Mouse (Mus musculus) R1 (cell line): ENCODE data around the gene Sall1.
A peak's percentile ranks its signal among the peaks of the same experiment; 100 is the strongest.

Source experiments
- DNase-seq: peaks from one replicate; pipeline ENCODE4 v3.0.0-alpha.2; 2018; ENCODE audit warnings: low read depth, low spot score

The Sall1 gene

DNA sequence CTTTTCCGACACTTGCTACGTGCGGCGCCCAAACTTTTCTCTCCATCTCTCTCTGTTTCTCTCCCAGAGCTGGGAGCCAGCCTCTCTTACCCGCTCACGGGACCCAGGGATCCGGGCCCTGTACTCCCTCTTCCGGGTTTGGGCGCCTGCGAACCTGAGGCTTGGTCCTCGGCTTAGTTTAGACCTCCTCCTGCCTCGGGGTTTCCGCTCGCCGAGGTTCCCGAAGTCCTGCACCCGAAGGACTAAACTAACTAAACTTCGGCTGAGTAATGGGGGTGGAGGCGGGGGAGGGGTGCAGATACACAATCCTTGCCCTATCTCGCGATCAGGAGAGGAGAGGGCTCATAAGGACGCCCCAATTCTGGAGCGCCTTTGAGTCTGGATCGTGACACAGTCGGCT lies at the start of gene Sall1:
Gene Sall1, minus strand, starts transcription at position 223 of the 400 bp plus-strand sequence.
- peak; percentile 77 for DNase-seq

DNA sequence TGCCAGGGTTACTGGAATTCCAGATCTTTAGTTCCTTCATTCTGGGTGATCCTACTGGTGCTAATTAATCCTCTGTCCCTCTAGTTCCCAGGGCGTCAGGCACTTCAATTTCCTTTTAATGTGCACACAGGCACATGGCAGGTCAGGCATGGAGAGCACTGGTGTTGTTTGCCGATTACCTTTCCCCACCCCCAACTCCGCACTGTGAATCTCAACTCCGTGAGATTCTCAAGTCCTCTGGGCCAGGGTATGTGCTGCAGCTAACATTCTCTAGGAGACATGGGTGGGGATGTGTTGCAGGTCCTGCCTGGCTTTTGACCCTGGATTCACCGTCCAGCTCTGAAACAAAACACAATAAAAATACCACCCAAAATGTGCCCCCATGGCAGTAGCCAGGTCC lies 46.0 kb upstream of the Sall1 start:
- DNase-seq, result no peak

DNA sequence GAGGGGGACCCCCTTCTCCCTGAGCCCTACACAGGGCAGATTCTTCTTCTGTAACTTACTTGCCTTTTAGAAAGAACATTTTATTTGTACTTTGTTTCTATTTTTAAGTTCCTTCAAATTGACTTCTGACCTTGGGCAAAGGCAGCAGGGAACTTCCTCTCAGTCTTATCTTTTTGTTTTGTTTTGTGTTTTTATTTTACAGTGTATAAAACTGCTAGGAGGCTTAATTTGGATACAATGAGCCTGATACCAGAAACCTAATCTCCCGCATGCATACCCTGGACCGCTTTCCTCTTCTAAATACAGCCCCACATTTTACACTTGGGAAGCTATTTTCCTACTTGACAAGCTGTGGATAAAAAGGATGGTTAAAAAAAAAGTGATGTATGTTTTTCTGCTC lies 35.2 kb upstream of the Sall1 start:
- DNase-seq, result no peak

DNA sequence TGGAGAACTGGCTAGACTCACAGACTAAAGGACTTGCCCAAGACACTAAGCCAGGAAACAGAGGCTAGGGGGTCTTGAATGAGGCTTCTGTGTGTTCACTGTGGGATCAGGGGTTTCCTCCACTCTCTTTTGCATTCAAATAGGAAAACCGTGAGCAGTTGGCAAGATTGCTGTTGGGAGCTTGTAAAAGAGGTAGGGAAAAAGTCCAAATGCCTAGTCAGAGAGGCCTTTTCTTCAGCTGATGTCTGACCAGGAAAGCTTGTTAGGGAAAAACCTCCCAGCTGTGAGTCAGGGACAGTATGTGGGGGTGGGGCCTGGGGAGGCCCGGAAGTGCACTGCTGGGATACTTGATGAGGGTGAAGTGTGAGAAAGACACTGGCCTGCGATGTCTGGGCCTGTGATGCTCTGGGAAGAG lies 29.0 kb upstream of the Sall1 start:
- DNase-seq, result peak; percentile 93

DNA sequence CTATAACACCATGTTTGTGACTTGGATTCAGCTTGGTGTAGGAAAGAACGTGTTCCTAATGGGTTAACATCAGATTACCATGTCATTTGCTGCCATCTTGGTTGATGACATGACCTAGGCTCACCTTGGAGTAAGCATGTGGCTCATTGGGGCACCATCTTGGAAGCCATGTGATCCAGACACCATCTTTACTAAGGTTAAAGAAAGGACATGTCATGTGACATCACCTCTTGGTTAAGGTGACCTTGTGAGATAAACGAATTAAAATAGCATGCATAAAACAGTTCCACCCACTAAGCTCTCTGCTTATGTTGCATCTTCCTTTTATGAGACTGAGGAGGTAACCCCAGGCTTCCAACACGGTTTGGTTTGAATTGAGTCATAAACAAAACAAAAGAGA lies 23.5 kb upstream of the Sall1 start:
- DNase-seq, result peak; percentile 97

DNA sequence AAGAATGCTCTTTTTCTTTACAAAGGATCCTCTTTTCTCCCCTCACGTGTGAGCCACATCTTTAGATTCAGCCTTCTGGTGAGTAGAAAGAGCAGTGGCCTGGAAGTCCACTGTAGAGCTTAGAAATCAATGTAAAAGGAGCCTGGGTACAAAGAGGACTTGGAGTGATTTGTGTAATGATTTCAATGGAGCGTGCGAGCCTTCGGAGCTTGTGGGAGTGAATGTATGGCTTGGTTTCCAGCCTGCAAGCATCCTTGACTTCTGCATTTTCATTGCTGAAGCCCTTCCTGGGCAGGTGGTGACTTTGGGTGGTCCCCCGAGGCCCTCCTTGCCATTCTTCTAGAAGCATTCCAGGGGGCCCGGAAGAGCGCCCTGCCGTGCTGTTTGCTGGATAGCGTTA lies 20.1 kb upstream of the Sall1 start:
- peak; percentile 71 for DNase-seq

DNA sequence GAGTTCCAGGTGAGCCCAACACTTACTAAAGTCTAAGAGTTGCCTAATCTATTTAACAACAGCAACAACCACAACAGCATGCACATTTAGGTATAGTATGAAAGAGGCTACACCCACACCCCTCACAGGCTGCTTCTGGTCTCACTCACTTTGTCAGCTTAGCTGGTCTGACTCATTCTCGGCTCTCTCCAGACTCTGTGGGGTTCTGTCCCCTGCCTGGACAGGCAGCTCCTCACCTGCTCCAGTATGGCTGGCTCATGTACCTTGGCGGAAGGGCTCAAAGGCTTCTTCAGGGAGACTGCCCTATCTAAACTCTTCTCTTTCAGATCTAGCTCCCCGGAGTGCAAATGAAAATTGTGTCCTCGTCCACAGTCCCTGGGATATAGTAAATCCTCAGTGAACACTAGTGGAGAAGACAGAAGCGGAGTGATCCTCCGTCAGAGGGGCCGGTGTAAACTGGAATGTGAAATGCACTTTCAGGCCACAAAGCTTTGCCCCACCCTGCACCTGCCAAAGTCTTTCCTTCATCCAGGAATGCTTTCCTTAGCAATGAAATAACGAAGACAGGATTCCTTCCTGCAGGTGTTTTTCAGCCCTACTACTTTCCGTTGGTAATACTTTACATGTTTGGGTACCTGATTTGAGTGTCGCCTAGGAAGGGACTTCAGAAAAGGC lies 19.5 kb upstream of the Sall1 start:
- DNase-seq, result peak; percentile 93

DNA sequence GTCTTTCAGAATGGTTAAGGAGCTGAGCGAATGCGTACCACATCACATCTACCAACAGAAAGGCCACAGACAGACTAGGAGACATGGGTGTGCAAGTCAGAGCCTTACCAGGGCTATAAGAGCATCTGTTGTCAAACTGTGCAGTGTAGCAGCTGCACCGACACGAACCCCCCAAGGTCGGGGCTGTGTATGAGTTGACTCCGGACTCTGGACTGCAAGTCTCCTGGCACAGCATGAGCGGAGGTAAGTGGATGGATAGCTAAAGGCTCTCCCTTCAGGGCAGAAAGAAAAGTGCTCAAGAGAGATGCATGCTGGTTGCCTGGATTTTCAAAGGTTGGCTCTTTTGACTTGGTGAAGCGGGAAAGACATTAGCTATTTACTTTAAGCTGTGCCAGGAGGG lies 16.8 kb upstream of the Sall1 start:
- DNase-seq, result no peak

DNA sequence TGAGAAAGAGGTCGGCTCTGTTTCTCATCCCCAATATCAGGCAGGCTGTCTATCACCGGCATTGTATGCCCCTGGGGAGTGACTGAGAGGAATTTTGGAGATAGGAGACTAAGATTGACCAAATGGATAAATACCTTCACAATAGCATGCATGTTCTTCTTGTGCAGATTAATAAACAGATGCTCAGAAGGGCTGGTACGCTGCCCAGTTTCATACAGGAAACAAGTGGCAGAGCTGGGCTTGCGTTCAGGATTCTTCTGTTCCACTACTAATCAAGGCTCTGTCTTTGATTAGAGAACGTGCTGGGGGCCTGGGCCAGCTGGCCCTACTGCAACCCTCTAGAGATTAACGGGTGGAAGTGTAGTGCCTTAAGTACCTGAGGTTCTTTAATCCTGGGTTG lies 15.5 kb upstream of the Sall1 start:
- no peak for DNase-seq

DNA sequence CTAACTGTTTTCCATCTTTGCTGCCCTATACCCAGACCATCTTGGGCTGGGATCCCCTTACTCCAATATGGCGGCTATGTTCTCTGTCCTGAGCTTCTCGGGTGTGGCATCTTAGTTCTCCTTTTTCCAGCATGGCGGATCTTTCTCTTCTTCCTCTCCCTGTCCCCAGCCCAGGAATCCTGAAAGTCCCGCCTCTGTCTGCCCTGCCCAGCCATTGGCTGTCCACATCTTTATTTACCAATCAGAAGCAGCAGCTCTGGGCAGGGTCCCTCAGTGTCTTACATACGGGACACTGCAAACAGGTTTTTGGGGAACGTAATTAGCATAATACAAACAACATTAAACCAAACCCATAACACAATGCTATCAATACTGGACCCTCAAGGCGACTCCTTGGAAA lies 8.9 kb upstream of the Sall1 start:
- DNase-seq, result peak; percentile 98

DNA sequence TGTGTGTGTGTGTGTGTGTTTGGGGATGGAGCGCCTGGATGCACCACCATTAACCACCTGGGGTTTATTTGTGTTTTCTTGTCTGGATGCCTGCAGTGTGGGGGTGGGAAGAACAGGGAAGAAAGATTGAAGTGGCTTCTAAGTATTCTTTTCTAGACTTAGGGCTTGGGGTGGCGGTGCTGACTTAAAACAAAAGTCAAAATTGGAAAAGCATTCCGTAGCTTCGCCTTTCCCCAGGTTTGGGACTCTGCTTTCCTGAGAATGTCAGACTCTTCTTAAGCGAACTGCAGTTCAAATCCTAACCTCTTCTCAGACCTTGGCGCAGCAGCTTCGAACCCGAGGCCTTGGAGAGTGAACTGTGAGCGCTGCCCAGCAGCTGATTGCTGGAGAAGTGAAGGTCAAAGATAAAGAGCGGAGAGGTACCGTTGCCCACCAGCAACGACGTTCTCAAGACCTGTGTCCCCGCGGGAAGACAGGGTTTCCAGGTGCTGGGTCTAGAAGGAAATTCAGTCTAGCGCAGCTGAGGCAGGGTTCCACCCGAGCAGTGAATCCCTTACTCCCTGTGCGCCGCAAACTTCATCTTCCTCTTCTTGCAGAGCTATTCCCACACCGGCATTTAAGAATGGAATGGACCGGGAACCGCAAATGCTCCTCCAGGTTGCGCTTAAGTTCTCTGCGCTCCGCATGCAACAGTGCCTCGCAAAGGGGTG lies 2.8 kb upstream of the Sall1 start:
- peak; percentile 87 for DNase-seq

DNA sequence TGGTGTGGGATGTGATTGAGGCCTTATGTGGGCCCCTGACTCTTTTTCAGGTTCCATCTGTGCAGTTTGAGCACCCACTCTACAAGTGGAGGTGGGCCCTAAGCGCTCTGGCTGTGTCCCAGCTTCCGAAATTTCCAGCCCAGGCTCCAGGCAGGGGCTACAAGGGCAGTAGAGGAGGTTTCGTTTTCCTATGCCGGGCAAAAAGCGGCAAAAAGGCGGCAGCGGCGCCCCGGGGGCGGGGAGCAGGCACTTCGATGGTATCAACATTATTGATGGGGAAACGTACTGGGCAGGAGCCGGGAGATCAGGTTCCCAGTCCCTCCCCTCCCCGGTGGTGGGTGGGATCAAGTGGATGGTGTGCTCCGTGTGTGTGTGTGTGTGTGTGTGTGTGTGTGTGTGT lies 2.3 kb upstream of the Sall1 start:
- DNase-seq, result peak; percentile 72

DNA sequence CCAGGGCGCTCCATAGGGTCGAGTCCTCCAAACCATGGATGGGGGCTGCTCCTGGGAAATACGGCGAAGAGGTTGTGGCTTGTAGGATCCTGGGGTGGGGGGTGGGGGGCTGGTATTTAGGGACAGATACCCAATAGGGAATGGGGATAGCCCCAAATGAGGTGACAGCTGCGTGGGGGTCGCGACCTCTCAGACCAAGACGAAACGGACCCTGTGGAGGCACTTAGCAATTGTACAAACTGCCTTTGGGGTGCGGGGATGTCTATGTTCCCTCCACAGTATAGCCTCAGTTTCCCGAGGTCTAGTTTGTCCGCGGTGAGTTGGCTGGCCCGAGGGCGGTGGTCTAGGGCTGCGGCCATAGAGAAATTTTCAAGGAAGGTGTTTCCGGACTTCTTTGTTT lies 1.8 kb upstream of the Sall1 start:
- DNase-seq, result no peak

DNA sequence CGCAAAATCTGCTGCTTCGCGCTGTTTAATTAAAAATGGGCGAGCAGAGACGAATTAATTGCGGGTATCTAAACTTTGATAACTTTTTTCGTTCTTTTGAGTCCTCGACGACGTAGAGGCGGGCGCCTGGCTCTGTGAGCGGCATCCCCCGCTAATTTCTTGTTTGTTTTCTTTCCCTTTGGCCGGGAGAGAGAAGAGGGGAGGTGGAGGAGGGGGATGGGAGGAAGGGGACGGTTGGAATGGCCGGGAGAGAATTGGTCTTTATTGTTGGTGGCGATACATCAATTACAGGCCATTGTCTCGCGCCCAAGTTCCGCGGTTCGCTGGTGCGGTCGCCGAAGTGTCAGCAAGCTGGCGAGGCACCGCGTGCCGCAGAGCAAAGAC lies 1.2 kb upstream of the Sall1 start:
- no peak for DNase-seq

DNA sequence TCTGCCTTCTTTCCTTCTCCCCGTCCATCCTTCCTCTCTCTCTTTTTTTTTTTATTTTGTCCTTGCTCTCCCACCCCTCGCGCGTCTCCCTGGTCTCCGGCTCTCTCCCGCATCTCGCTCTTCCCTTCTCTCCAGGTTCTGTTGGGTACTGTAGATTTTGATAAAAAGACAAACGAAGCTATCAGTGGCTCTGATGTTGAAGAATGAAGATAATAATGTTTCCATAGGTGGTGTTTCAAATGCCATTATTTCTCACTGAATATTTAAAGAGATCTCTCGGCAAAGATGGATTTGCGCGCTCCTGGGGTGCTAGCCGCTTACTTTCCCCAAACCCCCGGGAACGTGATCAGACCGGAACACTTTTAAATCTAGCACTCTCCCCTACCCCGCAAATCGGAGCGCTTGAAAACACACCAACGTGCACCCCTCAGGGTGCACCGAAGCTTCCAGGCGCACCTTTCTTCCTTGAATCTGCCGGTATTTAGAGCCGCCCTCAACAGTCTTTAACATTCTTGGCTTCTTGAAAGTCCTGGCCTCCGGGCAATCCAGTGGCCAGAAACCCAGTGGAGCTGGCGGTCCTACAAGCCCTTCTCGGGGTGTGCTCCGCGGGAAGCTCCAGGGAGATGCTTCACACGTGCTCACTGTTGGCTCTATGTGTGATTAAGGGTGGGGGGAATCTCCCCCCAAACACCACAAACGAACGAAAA lies 702 bp upstream of the Sall1 start:
- peak; percentile 66 for DNase-seq

DNA sequence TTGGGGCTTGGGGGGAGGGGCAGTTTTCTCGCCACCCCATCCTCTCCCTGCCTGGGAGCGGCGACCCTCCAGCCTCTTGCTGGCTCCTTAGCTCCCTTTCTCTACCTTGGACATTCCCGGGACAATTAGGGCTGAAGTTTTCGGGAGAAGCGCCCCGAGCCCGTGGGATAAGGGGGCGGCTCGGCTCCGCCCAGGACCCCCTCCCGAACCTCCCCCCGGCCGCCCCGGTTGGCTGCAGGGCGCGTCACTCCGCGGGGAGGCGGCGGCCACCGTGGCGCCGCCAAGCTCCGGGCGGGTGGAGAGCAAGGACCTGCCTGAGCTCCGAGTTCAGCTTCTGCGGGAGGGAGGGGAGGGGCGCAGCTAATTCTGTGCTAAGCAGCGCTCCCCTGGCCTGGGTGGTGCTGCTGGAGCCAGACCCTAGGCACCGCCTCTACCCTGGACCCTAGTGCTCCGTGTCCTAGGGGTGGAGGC lies 556 bp downstream of the Sall1 start:
- DNase-seq, result peak; percentile 91

DNA sequence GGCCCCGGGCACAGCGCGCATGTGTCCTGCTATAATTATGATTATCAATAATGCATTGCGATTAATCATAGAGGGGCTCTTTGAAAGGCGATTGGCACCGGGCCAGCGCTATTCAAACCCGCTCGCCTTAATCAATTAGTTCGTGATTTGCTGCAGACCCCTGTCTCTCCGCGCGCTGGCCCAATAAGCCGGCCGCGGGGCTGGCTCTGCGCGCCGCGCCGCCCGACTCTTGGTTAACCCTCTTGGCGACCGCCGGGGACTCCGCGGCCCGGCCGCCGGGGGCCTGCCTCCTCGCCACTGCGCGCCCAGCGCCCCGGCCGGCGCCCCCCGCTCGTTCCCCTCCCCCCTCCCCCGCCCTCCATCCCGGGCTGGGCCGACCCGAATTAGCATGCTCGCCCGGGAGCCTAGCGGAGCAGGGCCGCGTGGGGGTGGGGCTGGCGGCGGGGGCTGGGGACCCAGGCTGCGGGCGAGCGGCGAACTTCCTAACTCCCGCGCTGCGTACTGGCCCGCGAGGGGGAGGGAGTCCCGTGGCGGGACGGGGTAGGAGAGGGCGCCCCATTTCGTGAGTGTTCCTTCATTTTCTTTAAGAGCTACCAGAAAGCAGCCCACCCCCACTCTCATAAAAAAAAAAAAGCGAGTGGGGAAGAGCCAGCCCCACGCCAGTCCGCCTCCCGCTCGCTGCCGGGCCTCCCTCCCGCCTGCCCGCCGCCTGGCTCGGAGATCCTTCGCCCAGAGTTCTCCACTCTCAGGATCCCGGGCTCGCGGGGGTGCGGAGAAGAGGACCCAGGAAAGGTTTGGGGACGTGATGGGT lies 1.2 kb downstream of the Sall1 start:
- DNase-seq, result peak; percentile 87

DNA sequence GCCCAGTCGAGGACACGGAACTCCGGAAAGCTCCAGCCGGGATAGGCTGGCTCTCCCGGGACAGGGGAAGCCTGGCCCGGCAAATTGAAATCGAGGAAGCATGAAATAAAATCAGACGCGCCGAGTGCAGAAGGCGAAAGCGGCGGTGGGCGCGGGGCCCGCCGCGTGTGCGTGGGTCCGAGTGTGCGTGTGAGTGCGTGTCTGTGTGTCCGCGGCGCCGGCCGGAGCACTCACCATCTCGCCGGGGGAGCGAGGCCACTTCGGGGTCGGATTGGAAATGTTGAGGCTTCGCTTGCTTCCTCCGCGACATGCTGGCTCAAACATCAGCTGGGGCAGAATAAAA lies 1.9 kb downstream of the Sall1 start:
- DNase-seq, result no peak

DNA sequence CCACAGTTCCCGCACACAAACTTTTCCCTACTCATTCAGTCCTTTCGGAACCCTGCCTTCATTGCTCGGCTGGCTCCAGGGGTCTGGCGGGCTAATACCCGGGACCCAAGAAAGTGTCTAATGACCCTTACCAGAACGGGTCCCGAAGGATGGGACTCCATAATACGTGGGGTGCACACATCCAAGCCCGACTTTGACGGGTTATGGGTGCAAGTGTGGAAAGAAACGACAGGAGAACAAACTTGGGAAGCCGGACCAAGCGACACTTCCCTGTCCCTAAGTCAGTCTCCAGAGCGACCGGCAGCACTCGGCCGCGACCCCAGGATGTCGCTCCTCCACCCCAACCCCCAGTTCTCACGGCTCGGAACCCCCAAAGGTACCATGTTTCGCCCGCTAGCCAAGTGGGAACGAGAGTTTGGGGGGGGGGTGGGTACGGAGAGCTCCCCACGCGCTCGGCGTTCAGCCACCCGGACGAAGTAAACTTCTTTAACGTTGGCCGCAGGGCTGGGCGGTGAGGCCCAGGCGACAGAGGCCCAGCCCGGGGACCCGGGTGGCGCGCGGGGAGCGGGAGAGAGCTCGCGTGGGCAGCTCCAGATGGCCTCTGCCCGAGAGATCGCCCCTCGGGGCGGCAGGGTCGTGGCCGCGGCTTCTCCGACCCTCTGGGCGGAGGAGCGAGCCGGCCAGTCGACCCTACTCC lies 2.4 kb downstream of the Sall1 start:
- DNase-seq, result no peak

DNA sequence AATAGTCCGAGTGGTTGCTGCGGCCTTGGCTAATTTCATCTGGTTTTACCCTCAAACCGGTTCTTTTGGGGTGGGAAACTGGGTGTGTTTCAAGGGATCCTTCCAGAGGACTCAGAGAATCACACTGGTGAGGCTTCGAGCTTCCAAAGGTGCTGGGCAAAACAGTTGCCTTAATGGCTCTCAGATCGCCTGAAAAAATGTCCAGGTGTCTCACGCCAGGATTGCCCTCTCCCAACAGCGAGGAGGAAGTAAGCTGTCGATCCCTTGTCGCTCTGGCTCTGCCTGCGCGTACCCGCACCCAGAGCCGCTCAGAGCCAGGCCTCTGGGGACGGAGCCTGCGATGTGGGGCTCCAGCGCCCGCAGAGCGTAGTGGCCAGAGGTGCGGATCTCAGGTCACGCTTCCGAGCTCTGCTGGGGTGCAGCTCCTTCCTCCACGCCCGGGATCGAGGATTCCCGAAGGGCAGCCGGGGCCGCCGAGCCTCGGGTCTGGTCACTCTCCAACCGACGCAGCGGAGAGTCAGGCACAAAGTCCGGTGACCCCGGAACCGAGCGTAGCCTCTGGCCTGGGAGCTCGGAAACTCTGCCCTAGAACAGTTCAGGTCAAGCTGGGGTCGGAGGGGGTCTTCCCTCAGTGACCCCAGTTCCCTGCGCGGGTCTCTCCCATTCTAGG lies 3.1 kb downstream of the Sall1 start:
- DNase-seq, result peak; percentile 59

DNA sequence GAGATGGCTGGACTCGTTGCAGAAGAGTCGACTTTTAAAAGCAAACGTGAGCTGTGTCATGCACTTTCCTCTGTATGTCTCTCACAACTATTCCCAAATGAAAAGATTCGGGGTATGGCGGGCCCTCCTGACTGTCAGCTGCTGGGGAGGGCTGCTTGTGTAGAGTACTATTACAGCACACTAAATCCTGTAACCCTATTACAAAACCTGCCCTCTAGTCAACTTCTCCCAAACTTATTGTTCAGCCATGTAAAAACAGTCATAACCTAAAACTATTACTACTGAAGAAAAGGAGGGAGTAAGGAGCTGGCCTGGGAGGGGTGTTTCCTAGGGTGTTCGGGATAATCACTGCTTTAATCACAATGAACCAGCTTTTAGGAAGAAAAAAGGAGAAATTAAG lies 4.1 kb downstream of the Sall1 start:
- DNase-seq, result no peak
